Mouse (Mus musculus) stomach, embryonic 15.5 days (tissue): ENCODE data around the gene Ltf. TPM values are rescaled to one million over a fixed set of nuclear protein-coding genes. Genes with fewer than 3 reads are reported as not detected.

Experiments
- polyA plus RNA-seq: library from polyadenylated mRNA; unstranded; fragments of >200 nt; fragmentation: Nextera tagmentation; extraction: Ambion mirVana; gene quantifications from 2 replicates; pipeline ENCODE4 v1.2.1, GENCODE M21; 2015

Gene Ltf
- polyA plus RNA-seq, 1 experiment from 2014 or later = 32.0 TPM

Other genes starting within 250 kb of the Ltf start
- gene Prss42, start 221.1 kb upstream of the Ltf start, polyA plus RNA-seq = not detected in 2 replicates
- gene Prss44, start 205.3 kb upstream of the Ltf start, polyA plus RNA-seq = not detected in 2 replicates
- gene Prss43, start 192.6 kb upstream of the Ltf start, polyA plus RNA-seq = not detected in 2 replicates
- not detected in 2 replicates for gene Prss45, start 184.7 kb upstream of the Ltf start, polyA plus RNA-seq
- gene Prss46, start 174.8 kb upstream of the Ltf start, polyA plus RNA-seq = not detected in 2 replicates
- 0.98 and 1.5 TPM in 2 replicates for gene Prss50, start 161.3 kb upstream of the Ltf start, polyA plus RNA-seq
- 6.0 and 7.2 TPM in 2 replicates for gene Als2cl, start 139.4 kb upstream of the Ltf start, polyA plus RNA-seq
- 1.8 TPM in 2 replicates for gene Tmie, start 139.2 kb upstream of the Ltf start, polyA plus RNA-seq
- gene Fam240a, start 102.4 kb upstream of the Ltf start, polyA plus RNA-seq = not detected in 2 replicates
- not detected in 2 replicates for gene Tdgf1, start 73.1 kb upstream of the Ltf start, polyA plus RNA-seq
- 0.18 TPM in 1 of 2 replicates, not detected in the other for gene Lrrc2, start 67.7 kb upstream of the Ltf start, polyA plus RNA-seq
- 0.45 and 1.1 TPM in 2 replicates for gene Rtp3, start 28.7 kb upstream of the Ltf start, polyA plus RNA-seq
- gene Ccrl2, start 38.2 kb downstream of the Ltf start, polyA plus RNA-seq = 2.5 TPM in 2 replicates
- gene Lrrfip2, start 98.3 kb downstream of the Ltf start, polyA plus RNA-seq = 37.3 and 38.7 TPM in 2 replicates